Mouse (Mus musculus) heart, embryonic 12.5 days (tissue): ENCODE results near the gene Galk2. TPM values are rescaled to one million over a fixed set of nuclear protein-coding genes. Genes with fewer than 3 reads are reported as not detected.

Experiments used
- ATAC-seq: fragments of 200-750 bp; cut with Nextera tagmentation; 2 replicates; pipeline ENCODE4 v1.8.0; 2017; ENCODE audit warnings: moderate TSS enrichment, moderate library complexity; ENCODE audit not compliant: insufficient number of reproducible peaks, low FRiP score
- H3K27ac ChIP-seq: fragments of 300-500 bp; sonication (generic); 2 replicates; pipeline ENCODE4 v1.5.1; 2016; ENCODE audit warnings: mild to moderate bottlenecking, moderate library complexity; ENCODE audit not compliant: poor library complexity, severe bottlenecking
- H3K27me3 ChIP-seq: fragments of 300-500 bp; sonication (generic); replicated peaks from 2 replicates; pipeline ENCODE4 v1.6.1; 2016; ENCODE audit warnings: mild to moderate bottlenecking, moderate library complexity
- H3K36me3 ChIP-seq: fragments of 300-500 bp; sonication (generic); 2 replicates; pipeline ENCODE4 v1.6.1; 2016; ENCODE audit warnings: mild to moderate bottlenecking, moderate library complexity
- H3K4me1 ChIP-seq: fragments of 300-500 bp; sonication (generic); replicated peaks from 2 replicates; pipeline ENCODE4 v1.6.1; 2016; ENCODE audit warnings: mild to moderate bottlenecking
- H3K4me2 ChIP-seq: fragments of 300-500 bp; sonication (generic); 2 replicates; pipeline ENCODE4 v1.6.1; 2016; ENCODE audit warnings: mild to moderate bottlenecking, moderate library complexity
- H3K4me3 ChIP-seq: fragments of 300-500 bp; sonication (generic); 2 replicates; pipeline ENCODE4 v1.5.1; 2016; ENCODE audit warnings: mild to moderate bottlenecking
- H3K9ac ChIP-seq: fragments of 300-500 bp; sonication (generic); 2 replicates; pipeline ENCODE4 v1.6.1; 2016; ENCODE audit warnings: mild to moderate bottlenecking, moderate library complexity
- H3K9me3 ChIP-seq: fragments of 300-500 bp; sonication (generic); replicated peaks from 2 replicates; pipeline ENCODE4 v1.6.1; 2016; ENCODE audit warnings: mild to moderate bottlenecking, moderate library complexity
- WGBS: fragments of 180-500 bp; shearing (Covaris S2); methylation state at CpG from one replicate; pipeline ENCODE4 v1.1.7; 2016; 5-methylcytosine and 5-hydroxymethylcytosine counted together
- polyA plus RNA-seq: library from polyadenylated mRNA; unstranded; fragments of >200 nt; fragmentation: Nextera tagmentation; extraction: Ambion mirVana; gene quantifications from 2 replicates; pipeline ENCODE4 v1.2.1, GENCODE M21; 2016

Galk2 gene
- 34.2 and 35.0 TPM in 2 replicates for polyA plus RNA-seq

GRCm38 (mm10) chr2:125858521-125859280 lies at the start of gene Galk2, which contains the start of gene Cops2:
Gene Galk2, plus strand, starts transcription at chr2:125859109.
Gene Cops2, minus strand, starts transcription at chr2:125859139.
- Histone ChIP-seq H3K9ac (peak within 1 kb of the TSS; percentile 100), H3K27me3 (no peaks in the 10 kb centered on the region), H3K9me3 (no peaks in the 10 kb centered on the region), H3K36me3 (no peaks in the 10 kb centered on the region), H3K4me1 (peaks cover 7% of the 10 kb centered on the region), H3K27ac (peak within 1 kb of the TSS; percentile 86), H3K4me2 (peak within 1 kb of the TSS; percentile 80), H3K4me3 (peak within 1 kb of the TSS; percentile 100)
- peak; percentile 98 for ATAC-seq
- under 1% methylated on average over 50 of the region's 54 CpGs for WGBS

DNA sequence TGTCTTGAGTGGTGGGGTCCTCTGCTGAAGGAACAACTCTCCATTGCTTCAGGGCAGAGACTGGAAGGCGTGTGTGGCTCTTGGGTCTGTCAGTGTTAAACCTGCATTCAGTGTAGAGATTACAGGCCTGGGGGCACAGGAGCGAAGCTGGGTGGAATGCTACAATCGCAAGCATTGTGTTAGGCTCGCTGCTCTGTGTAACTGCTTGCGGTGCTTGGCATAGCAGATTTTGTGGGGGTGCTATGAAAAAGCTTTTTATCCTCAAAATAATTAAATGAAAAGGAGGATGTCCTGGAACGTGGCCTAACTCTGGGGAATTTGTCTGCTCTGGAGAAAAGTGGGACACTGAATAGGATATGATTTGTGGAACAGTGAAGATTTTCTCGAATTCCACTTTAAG lies 49.4 kb upstream of the Galk2 start:
- Histone ChIP-seq H3K4me2 (no peak overlapping the region), H3K4me3 (no peak overlapping the region), H3K9me3 (peaks cover 4% of the 10 kb centered on the region), H3K4me1 (no peaks in the 10 kb centered on the region), H3K36me3 (no peaks in the 10 kb centered on the region), H3K27ac (no peak overlapping the region), H3K9ac (no peak overlapping the region), H3K27me3 (no peaks in the 10 kb centered on the region)
- ATAC-seq: no peak
- 69% methylated on average over 7 of the region's 7 CpGs for WGBS

- Histone ChIP-seq H3K27me3 (no peaks in the 10 kb centered on the region), H3K9me3 (no peaks in the 10 kb centered on the region), H3K4me2 (no peak overlapping the region), H3K9ac (no peak overlapping the region), H3K4me1 (no peaks in the 10 kb centered on the region), H3K36me3 (no peaks in the 10 kb centered on the region), H3K4me3 (no peak overlapping the region), H3K27ac (no peak overlapping the region)
- WGBS: 62% methylated on average over 2 of the region's 2 CpGs
- no peak for ATAC-seq
Measured at GRCm38 (mm10) chr2:125811332-125811731, 47.6 kb upstream of the Galk2 start.

DNA sequence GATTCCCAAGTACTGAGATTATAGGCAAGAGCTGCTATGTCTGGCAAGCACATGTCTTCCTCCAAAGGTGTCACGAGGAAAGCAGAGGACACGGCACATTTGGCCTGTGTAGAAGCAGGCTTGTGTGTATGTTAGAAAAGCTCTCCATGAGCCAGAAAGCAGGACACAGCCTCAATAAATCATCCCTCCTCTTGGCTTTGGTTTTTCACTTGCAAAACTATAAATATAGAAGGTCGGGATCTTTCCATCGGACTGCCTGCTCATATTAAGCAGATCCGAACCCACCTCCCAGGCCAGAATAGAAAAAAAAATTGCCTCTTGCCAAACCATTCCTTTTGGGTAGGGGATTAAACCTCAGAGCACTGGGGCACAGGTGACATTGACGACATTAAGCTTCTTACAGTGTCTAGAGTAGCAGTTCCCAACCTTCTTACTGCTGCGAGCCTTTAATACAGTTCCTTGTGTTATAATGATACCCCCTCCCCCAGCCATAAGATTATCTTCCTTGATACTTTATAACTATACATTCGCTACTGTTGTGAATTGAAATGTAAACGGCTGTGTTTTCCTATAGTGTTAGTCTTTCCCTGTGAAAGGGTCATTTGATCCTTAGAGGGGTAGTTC lies 44.8 kb upstream of the Galk2 start:
- Histone ChIP-seq H3K4me1 (no peaks in the 10 kb centered on the region), H3K36me3 (no peaks in the 10 kb centered on the region), H3K4me3 (no peak overlapping the region), H3K27ac (no peak overlapping the region), H3K9me3 (no peaks in the 10 kb centered on the region), H3K4me2 (no peak overlapping the region), H3K27me3 (no peaks in the 10 kb centered on the region), H3K9ac (no peak overlapping the region)
- WGBS: 71% methylated on average over 9 of the region's 9 CpGs
- ATAC-seq: no peak

DNA sequence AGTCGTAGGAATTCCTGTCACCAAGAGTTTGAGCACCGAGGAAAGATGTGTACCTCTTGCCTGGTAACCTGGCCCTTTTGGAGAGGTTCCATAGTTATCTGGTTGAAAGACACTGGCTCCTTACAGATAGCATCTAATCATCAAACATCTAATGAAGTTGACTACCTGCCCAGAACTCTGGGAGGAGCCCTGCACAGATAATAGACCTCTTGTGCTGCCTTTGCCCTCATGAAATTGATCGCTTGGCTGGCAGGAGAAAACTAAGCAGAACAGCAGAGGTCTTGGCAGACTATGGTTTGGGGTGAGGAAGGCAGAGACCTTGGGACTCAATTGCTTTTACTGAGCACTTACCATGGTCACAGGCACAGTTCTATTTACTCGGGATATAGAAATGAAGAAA lies 38.5 kb upstream of the Galk2 start:
- H3K27ac ChIP-seq: no peak overlapping the region
- WGBS: 81% methylated on average over 4 of the region's 4 CpGs
- ATAC-seq: no peak
- no peak overlapping the region for H3K4me2 ChIP-seq
- no peak overlapping the region for H3K4me3 ChIP-seq
- H3K36me3 ChIP-seq: no peaks in the 10 kb centered on the region
- no peak overlapping the region for H3K9ac ChIP-seq
- H3K27me3 ChIP-seq: no peaks in the 10 kb centered on the region
- H3K4me1 ChIP-seq: no peaks in the 10 kb centered on the region
- no peaks in the 10 kb centered on the region for H3K9me3 ChIP-seq

GRCm38 (mm10) chr2:125826201-125826600 lies 32.7 kb upstream of the Galk2 start:
- 78% methylated on average over 4 of the region's 4 CpGs for WGBS
- peaks cover 12% of the 10 kb centered on the region for H3K36me3 ChIP-seq
- no peak overlapping the region for H3K4me3 ChIP-seq
- no peak overlapping the region for H3K4me2 ChIP-seq
- H3K9ac ChIP-seq: no peak overlapping the region
- H3K27me3 ChIP-seq: no peaks in the 10 kb centered on the region
- H3K27ac ChIP-seq: no peak overlapping the region
- no peaks in the 10 kb centered on the region for H3K4me1 ChIP-seq
- ATAC-seq: no peak
- H3K9me3 ChIP-seq: no peaks in the 10 kb centered on the region

GRCm38 (mm10) chr2:125827898-125828297 lies 31.0 kb upstream of the Galk2 start:
- Histone ChIP-seq H3K4me2 (no peak overlapping the region), H3K27me3 (no peaks in the 10 kb centered on the region), H3K9ac (no peak overlapping the region), H3K27ac (no peak overlapping the region), H3K4me1 (no peaks in the 10 kb centered on the region), H3K9me3 (no peaks in the 10 kb centered on the region), H3K36me3 (peaks cover 27% of the 10 kb centered on the region), H3K4me3 (no peak overlapping the region)
- 84% methylated on average over 4 of the region's 4 CpGs for WGBS
- no peak for ATAC-seq

DNA sequence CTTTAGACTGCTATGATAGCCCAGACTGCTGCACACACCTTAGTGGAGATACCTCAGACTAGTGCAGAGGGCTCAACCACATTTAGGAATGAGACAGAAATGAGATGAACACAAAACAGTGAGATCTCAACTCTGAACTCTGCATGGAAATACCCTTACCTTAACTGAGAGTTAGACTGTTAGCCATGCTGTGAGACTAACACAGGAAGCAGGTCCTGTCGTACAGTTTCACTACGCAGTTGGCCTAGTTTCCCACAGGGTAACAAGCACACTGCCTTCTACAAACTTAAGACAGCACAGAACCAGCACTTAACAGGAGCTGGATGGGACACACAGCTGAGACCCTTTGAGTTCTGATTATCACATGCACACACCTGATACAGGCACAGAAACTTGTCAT lies 29.0 kb upstream of the Galk2 start:
- peaks cover 45% of the 10 kb centered on the region for H3K36me3 ChIP-seq
- no peak overlapping the region for H3K9ac ChIP-seq
- H3K4me3 ChIP-seq: no peak overlapping the region
- 91% methylated on average over 2 of the region's 2 CpGs for WGBS
- H3K27me3 ChIP-seq: no peaks in the 10 kb centered on the region
- ATAC-seq: no peak
- H3K4me1 ChIP-seq: no peaks in the 10 kb centered on the region
- no peak overlapping the region for H3K4me2 ChIP-seq
- no peak overlapping the region for H3K27ac ChIP-seq
- H3K9me3 ChIP-seq: no peaks in the 10 kb centered on the region

- WGBS: 84% methylated on average over 7 of the region's 7 CpGs
- peaks cover 62% of the 10 kb centered on the region for H3K36me3 ChIP-seq
- H3K27me3 ChIP-seq: no peaks in the 10 kb centered on the region
- no peak overlapping the region for H3K4me2 ChIP-seq
- H3K9ac ChIP-seq: no peak overlapping the region
- H3K9me3 ChIP-seq: no peaks in the 10 kb centered on the region
- no peak overlapping the region for H3K4me3 ChIP-seq
- no peaks in the 10 kb centered on the region for H3K4me1 ChIP-seq
- no peak overlapping the region for H3K27ac ChIP-seq
- ATAC-seq: no peak
Measured at GRCm38 (mm10) chr2:125838091-125838490, 20.8 kb upstream of the Galk2 start.

DNA sequence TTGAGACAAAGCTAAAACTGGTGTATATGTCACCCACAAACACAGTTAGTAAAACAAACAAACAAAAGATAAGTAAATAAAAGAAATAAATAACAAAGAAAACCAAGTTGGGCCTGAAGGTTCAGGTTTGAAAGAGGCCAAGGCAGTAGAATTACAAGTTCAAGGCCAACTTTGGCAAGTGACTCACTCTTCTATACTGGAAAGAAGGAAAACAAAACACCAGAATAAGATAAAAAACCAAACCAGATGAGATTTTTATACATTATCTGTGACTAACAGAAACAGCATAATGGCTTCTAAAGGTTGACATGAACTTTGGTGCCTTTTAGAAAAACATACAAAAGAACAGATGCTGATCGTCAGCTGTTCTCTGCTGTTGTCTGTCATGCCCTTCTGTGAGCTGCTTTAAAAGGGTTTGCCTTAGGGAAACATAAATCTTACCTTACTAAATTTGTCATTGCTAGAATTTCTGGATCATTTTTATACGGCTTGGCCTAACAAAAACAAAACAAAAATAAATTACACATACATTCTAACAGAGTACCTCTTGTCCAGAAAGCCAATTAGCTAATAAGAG lies 20.1 kb upstream of the Galk2 start:
- H3K36me3 ChIP-seq: peaks cover 60% of the 10 kb centered on the region
- WGBS: 80% methylated on average over 2 of the region's 2 CpGs
- ATAC-seq: no peak
- no peaks in the 10 kb centered on the region for H3K4me1 ChIP-seq
- H3K9me3 ChIP-seq: no peaks in the 10 kb centered on the region
- H3K4me2 ChIP-seq: no peak overlapping the region
- H3K4me3 ChIP-seq: no peak overlapping the region
- no peak overlapping the region for H3K9ac ChIP-seq
- H3K27ac ChIP-seq: no peak overlapping the region
- no peaks in the 10 kb centered on the region for H3K27me3 ChIP-seq

DNA sequence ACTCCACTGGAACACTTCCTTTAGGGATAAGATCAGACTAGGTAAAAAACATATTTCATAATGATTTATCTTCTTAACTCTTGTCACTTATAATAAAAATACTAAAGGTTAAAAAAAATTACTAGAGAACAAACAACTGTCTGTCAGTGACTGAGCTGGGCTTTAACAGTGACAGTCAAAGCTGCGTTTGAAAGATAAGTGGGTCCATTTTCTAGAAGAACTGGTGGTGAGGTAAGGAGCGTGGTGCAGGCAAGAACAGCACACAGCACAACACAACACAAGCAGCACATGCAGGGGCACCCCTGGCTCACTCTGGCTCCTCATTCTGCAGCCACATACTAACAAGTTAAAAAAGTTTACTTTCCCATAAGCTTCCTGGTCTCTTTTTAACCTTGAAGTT lies 7.7 kb upstream of the Galk2 start:
- H3K4me2 ChIP-seq: no peak overlapping the region
- H3K9me3 ChIP-seq: no peaks in the 10 kb centered on the region
- peaks cover 19% of the 10 kb centered on the region for H3K36me3 ChIP-seq
- no peak overlapping the region for H3K27ac ChIP-seq
- no peak overlapping the region for H3K4me3 ChIP-seq
- WGBS: 61% methylated on average over 2 of the region's 2 CpGs
- ATAC-seq: peak; percentile 75; the same call in 1 of the 2 replicates
- H3K27me3 ChIP-seq: no peaks in the 10 kb centered on the region
- H3K4me1 ChIP-seq: peaks cover 3% of the 10 kb centered on the region
- no peak overlapping the region for H3K9ac ChIP-seq
